Mouse (Mus musculus) C2C12 (cell line): ENCODE measurements around the gene Fars2.

Source experiments
- CEBPB ChIP-seq: IDR thresholded peaks from one replicate; pipeline ENCODE4 v1.6.1; 2011; ENCODE audit warnings: low read depth, mild to moderate bottlenecking, control low read depth, moderate library complexity
- CTCF ChIP-seq: IDR thresholded peaks from one replicate; pipeline ENCODE4 v1.5.1; 2011; ENCODE audit not compliant: control insufficient read depth, insufficient read depth, insufficient read length

GRCm38 (mm10) chr13:36174772-36175171 lies 57.6 kb downstream of the Fars2 start:
- TF ChIP-seq CTCF (no peak), CEBPB (no peak)
